Mouse (Mus musculus) stomach, postnatal 0 days (tissue): ENCODE measurements at regions not wholly inside any gene's neighbourhood (a gene's known extent, or its start where the extent isn't known, plus 50 kb on each side); places are given as distances from the start of the nearest gene placed in this dataset.

Source experiments
- CTCF ChIP-seq: IDR thresholded peaks from 2 replicates; pipeline ENCODE4 v1.5.1; 2016; ENCODE audit warnings: antibody characterized with exemption, low read depth, mild to moderate bottlenecking, moderate library complexity
- EP300 ChIP-seq: optimal IDR thresholded peaks from 2 replicates; pipeline ENCODE3; 2016; ENCODE audit warnings: antibody characterized with exemption

- TF ChIP-seq EP300 (no peak), CTCF (no peak)
Observed at GRCm38 (mm10) chr10:111695918-111696760, 190.1 kb downstream of the Phlda1 start.
